In genomic region chr9:61733540-61733939, GRCm38 (mm10) we compare ENCODE assay signal across 19 mouse cellular contexts.
DNase-seq lines count a peak whose midpoint lies in the region; ATAC-seq and TF ChIP-seq lines count a peak whose summit lies in the region.
"Had no signal": no experiment of that assay in that cellular context is flagged by ENCODE, and none has a peak within 500 bp of the region (broad histone marks: within the 10 kb centered on the region; RNA-seq: fewer than 3 reads in every experiment).

No protein-coding gene starts in this region.

- peaks cover 9% of the 10 kb centered on the region for H3K4me1 ChIP-seq in liver, adult 2 months (ENCODE audit: control insufficient read depth, insufficient read depth, low read length)
- no peaks in the 10 kb centered on the region for H3K4me1 ChIP-seq in liver, postnatal 0 days (ENCODE audit: insufficient read depth)
- H3K4me1 ChIP-seq: embryonic facial prominence, embryonic 12.5 days; forebrain, embryonic 12.5 days; heart, embryonic 15.5 days had no signal

- no peak overlapping the region for H3K4me2 ChIP-seq in liver, postnatal 0 days (ENCODE audit: low read depth, low read length)
- H3K4me2 ChIP-seq: embryonic facial prominence, embryonic 12.5 days; forebrain, embryonic 12.5 days; heart, embryonic 11.5 days; heart, embryonic 15.5 days had no signal

- no peaks in the 10 kb centered on the region for H3K9me3 ChIP-seq in liver, postnatal 0 days (ENCODE audit: low read length)
- H3K9me3 ChIP-seq: embryonic facial prominence, embryonic 12.5 days; forebrain, embryonic 12.5 days; heart, embryonic 15.5 days had no signal

- no peak for TF ChIP-seq EP300 in liver, postnatal 0 days (IDR thresholded peaks at IDR 0.05; ENCODE audit: low read depth)

- WGBS in liver, adult 2 months = 10% methylated on average over 2 of the region's 2 CpGs
- 43% methylated on average over 2 of the region's 2 CpGs for WGBS in liver, postnatal 0 days (ENCODE audit: insufficient replicate concordance)

- no peaks in the 10 kb centered on the region for H3K27me3 ChIP-seq in liver, adult 2 months (ENCODE audit: control insufficient read depth, insufficient read depth, low read length)
- no peaks in the 10 kb centered on the region for H3K27me3 ChIP-seq in liver, postnatal 0 days (ENCODE audit: insufficient read depth, low read length)
- H3K27me3 ChIP-seq: embryonic facial prominence, embryonic 12.5 days; forebrain, embryonic 12.5 days had no signal

- no peaks in the 10 kb centered on the region for H3K79me2 ChIP-seq in liver, adult 2 months (ENCODE audit: control insufficient read depth, insufficient read depth, low read length)

- TF ChIP-seq POLR2A in liver, adult 2 months (IDR thresholded peaks at IDR 0.05; ENCODE audit: extremely low read depth, insufficient read depth, low read length) = no peak

- H3K36me3 ChIP-seq in liver, adult 2 months (ENCODE audit: control insufficient read depth, insufficient read depth, low read length) = no peaks in the 10 kb centered on the region
- H3K36me3 ChIP-seq in liver, postnatal 0 days (replicated peaks; ENCODE audit: insufficient read depth, low read length) = no peaks in the 10 kb centered on the region
- H3K36me3 ChIP-seq: embryonic facial prominence, embryonic 12.5 days; forebrain, embryonic 12.5 days; heart, embryonic 15.5 days had no signal

- no peak for TF ChIP-seq CTCF in liver, adult 2 months (IDR thresholded peaks at IDR 0.05; ENCODE audit: low read depth, low read length)
- TF ChIP-seq CTCF in liver, postnatal 0 days (IDR thresholded peaks at IDR 0.05; ENCODE audit: low read depth) = no peak

- no peak overlapping the region for H3K27ac ChIP-seq in liver, adult 2 months (replicated peaks; ENCODE audit: insufficient read depth, low read depth, low read length)
- no peak overlapping the region for H3K27ac ChIP-seq in liver, postnatal 0 days (ENCODE audit: low read depth)
- H3K27ac ChIP-seq: embryonic facial prominence, embryonic 12.5 days; forebrain, embryonic 12.5 days; heart, adult 2 months; heart, embryonic 15.5 days had no signal

- DNase-seq in kidney, adult 11 months = peak; percentile 11
- no peak for DNase-seq in kidney, adult 18-20 months
- peak; percentile 76 for DNase-seq in liver, adult 2 months (ENCODE audit: extremely low read depth, low read depth, low spot score)
- no peak for DNase-seq in liver
- DNase-seq in liver, postnatal 0 days = no peak
- no peak for DNase-seq in cerebellum, adult 9-11 months
- no peak for DNase-seq in thymus, postnatal 14 days
- DNase-seq: adrenal gland, postnatal 10 days; cerebellum, adult 11 months; cerebellum, adult 8-10 months; cerebellum, postnatal 25 days; gastrocnemius, postnatal 14 days; heart, adult 2 months; heart, postnatal 14 days had no signal

- H3K9ac ChIP-seq in liver, adult 2 months (ENCODE audit: low read depth, low read length) = no peak overlapping the region
- no peak overlapping the region for H3K9ac ChIP-seq in liver, postnatal 0 days (replicated peaks)
- H3K9ac ChIP-seq: embryonic facial prominence, embryonic 12.5 days; forebrain, embryonic 12.5 days; heart, embryonic 15.5 days had no signal

- ATAC-seq in liver, postnatal 0 days = peak; percentile 74
- ATAC-seq: forebrain, embryonic 16.5 days had no signal

- no peak overlapping the region for H3K4me3 ChIP-seq in liver, adult 2 months (ENCODE audit: insufficient read depth, low read depth, low read length)
- no peak overlapping the region for H3K4me3 ChIP-seq in liver, postnatal 0 days (ENCODE audit: low read depth, low read length)
- H3K4me3 ChIP-seq: embryonic facial prominence, embryonic 12.5 days; forebrain, embryonic 12.5 days; heart, adult 2 months; heart, embryonic 15.5 days had no signal

Comparison
In these comparisons a context has a peak if more than half of its experiments do, and no peak if none do; other contexts are left out.
1. DNase-seq: peak in kidney, adult 11 months (single experiment) and liver, adult 2 months (single experiment); none in kidney, adult 18-20 months (single experiment), liver (single experiment), liver, postnatal 0 days (single experiment), cerebellum, adult 9-11 months (single experiment) and thymus, postnatal 14 days (single experiment).